Mouse (Mus musculus): ENCODE results near the gene Catsperb. TPM values are rescaled to one million over a fixed set of nuclear protein-coding genes. Genes with fewer than 3 reads are reported as not detected.
"Not testable (repeated sequence)": the region's sequence is repeated elsewhere in the genome, so short reads cannot be mapped to it uniquely, and the experiment has no call there.

The Catsperb gene
- not detected for total RNA-seq (2021)
- long read RNA-seq, experiment 1: 0 reads
- long read RNA-seq, experiment 2: 0 reads

- not testable (repeated sequence) for H3K4me3 ChIP-seq; H3K27ac ChIP-seq; DNase-seq (ENCODE audit: low spot score in 2 of 2)
These were observed at the start of gene Catsperb for GRCm38 (mm10) chr12:101404353-101404752. Gene Catsperb, plus strand, starts transcription at chr12:101404653.

DNA sequence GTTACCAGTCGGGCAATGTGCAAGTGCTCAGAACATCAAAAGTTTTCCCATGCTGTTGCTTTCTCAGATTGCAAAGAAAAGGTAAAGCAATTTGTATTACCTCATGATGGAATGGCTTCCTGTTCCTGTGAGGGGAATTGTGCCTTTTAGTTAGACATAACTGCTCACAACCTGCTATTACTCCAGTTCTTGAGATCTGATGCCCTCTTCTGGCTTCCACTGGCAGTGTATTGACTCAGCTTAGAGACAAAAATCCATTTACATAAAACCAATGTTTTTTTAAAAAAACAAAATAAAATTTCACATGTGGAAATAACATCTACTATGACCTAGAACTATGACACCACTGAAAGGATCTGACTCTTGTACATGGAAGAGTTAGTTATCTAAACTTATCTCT lies 43.0 kb upstream of the Catsperb start:
- not testable (repeated sequence) for DNase-seq (ENCODE audit: low spot score in 2 of 2); H3K27ac ChIP-seq; H3K4me3 ChIP-seq
- TF ChIP-seq CTCF (conservative IDR thresholded peaks at IDR 0.05): peak; percentile 62

DNA sequence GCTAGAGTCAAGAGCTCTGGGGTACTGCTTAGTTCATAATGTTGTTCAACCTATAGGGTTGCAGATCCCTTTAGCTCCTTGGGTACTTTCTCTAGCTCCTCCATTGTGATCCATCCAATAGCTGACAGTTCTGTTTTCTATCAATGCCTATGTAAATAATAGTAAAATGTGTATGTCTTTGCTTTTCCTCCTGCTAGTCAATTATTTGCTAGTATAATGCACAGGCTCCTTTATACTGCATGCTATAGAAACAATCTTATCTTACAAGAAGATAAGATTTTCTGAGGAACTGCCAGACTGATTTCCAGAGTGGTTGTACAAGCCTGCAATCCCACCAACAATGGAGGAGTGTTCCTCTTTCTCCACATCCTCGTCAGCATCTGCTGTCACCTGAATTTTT lies 23.0 kb upstream of the Catsperb start:
- not testable (repeated sequence) for H3K27ac ChIP-seq; DNase-seq (ENCODE audit: low spot score in 2 of 2); H3K4me3 ChIP-seq

DNA sequence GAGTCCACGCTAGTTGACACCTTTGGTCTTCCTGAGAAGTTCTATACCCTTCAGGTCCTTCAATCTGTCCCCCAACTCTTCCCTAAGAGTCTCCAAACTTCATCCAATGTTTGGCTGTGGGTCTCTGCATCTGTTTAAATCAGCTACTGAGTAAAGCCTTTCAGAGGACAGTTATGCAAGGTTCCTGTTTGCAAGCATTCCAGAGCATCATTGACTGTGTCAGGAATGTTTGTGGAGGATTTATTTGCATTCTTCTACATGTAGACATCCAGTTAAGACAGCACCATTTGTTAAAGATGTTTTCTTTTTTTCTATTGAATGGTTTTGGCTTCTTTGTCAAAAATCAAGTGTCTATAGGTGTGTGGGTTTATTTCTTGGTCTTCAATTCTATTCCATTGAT lies 21.7 kb downstream of the Catsperb start:
- no peak for TF ChIP-seq CTCF (conservative IDR thresholded peaks at IDR 0.05)
- Histone ChIP-seq H3K27ac (no peak overlapping the region), H3K4me3 (no peak overlapping the region)
- DNase-seq (ENCODE audit: low spot score in 2 of 2): no peak

DNA sequence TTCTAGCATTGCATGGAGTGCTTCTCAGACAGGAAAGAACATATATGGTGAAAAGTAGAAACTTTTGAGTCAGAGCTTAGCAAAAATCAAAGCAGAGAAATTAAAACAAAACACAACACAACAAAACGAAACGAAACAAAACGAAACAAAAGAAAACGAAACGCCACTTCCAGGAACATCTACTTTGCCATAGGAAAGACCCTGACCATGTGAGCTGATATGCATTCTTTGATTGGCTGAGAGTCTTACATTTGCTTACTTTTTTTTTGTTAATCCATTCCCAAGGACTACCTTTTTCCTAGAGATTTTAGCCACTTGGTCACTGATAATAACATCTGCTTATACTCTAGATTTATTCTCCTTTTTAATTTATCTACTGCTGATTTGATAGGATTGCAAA lies 57.6 kb downstream of the Catsperb start:
- no peak for DNase-seq (ENCODE audit: low spot score in 2 of 2)
- TF ChIP-seq CTCF (conservative IDR thresholded peaks at IDR 0.05): no peak
- Histone ChIP-seq H3K27ac (no peak overlapping the region), H3K4me3 (no peak overlapping the region)

DNA sequence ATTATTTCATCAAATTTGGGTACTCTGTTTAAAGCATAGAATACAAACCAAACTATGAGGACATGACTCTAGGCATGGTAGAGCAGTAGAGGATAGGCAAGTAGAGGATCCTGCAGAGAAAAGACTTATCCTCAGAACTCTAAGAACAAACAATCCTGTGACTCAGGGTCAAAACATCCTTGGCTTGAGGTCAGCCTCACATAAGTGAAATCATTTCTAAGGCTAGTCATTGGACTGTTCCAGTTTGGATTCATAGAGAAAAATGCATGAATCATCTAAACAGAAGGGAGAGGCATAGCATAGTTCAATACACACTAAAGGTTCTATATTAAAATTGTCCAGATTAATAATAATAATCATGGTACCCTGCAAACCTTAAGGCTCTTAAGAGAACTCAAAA lies 79.1 kb downstream of the Catsperb start:
- H3K27ac ChIP-seq: no peak overlapping the region
- DNase-seq (ENCODE audit: low spot score in 2 of 2): no peak
- no peak for TF ChIP-seq CTCF (conservative IDR thresholded peaks at IDR 0.05)
- H3K4me3 ChIP-seq: no peak overlapping the region

DNA sequence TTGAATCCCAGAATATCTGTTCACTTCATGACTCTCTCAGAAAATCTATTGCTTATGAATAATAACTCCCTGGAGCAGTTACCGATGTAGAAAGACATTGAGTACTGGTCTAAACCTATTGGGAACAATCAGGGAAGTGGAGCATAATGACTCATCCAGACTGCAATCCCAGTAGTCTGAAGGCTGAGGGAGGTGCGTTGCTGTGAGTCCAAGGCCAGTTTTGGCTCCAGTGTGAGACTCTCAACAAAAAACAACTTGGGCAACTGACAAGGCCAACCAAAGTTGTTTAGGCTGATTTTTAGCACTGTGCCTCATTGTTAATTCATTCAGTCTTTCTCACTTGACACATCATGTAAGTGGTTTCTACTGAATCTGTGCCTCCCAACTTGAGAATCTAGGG lies 106.9 kb downstream of the Catsperb start:
- not testable (repeated sequence) for H3K27ac ChIP-seq; H3K4me3 ChIP-seq; DNase-seq (ENCODE audit: low spot score in 2 of 2)

GRCm38 (mm10) chr12:101606622-101607021 lies 202.2 kb downstream of the Catsperb start:
- TF ChIP-seq CTCF (conservative IDR thresholded peaks at IDR 0.05): peak; percentile 70
- H3K4me3 ChIP-seq, H3K27ac ChIP-seq: not testable (repeated sequence)
- DNase-seq (ENCODE audit: low spot score in 2 of 2): peak in 1 of 2 experiments; percentile 13

DNA sequence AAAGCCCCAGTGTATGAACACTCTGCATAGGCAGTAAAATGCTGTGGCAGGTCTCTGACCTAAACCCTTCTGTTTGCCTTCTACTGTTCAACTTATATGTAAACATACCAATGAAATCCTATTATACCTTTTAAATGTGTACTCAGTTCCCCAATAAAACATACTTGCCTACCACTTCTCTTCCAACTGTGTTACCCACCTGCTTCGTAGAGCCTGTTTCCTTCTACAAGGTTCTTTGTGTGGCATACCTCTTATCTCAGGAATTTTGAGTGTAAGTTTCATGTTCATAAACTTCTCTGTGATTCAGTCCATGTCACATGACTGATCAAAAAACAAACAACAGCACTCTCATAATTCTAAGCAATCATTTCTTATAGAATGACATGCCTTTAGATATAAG lies 228.7 kb downstream of the Catsperb start:
- no peak for TF ChIP-seq CTCF (conservative IDR thresholded peaks at IDR 0.05)
- no peak for DNase-seq (ENCODE audit: low spot score in 2 of 2)
- Histone ChIP-seq H3K4me3 (no peak overlapping the region), H3K27ac (no peak overlapping the region)

DNA sequence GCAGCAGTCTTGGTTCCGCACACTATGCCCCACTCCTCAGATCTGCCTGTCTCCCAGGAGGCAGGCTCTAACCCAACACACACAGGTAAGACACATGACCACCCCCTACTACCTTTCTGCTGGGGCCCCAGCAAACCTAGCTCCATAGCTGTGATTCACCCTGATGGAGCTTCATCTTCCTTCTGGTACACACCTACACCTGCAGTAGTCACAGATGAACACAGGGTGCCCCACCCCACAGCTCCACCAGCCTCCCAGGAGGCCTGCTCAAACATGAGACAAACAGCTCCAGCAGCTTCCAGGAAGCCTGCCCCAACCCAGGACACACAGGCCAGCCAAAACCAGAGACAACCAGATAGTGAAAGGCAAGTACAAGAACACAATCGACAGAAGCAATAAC lies 263.0 kb downstream of the Catsperb start:
- no peak for TF ChIP-seq CTCF (conservative IDR thresholded peaks at IDR 0.05)
- no peak for DNase-seq (ENCODE audit: low spot score in 2 of 2)
- Histone ChIP-seq H3K4me3 (no peak overlapping the region), H3K27ac (no peak overlapping the region)

Small RNA genes within 50 kb of the gene (microRNA-seq; reads per million reads assigned to microRNA genes)
- gene Gm24542: 0 reads per million in 2 experiments
